Mouse (Mus musculus) midbrain, postnatal 0 days (tissue): ENCODE measurements around the gene Map4k4. TPM values are rescaled to one million over a fixed set of nuclear protein-coding genes. Genes with fewer than 3 reads are reported as not detected.

Source experiments
- ATAC-seq: fragments of 200-750 bp; cut with Nextera tagmentation; 2 replicates; pipeline ENCODE4 v1.8.0; 2017; ENCODE audit warnings: moderate number of reproducible peaks, mild to moderate bottlenecking, moderate TSS enrichment, moderate library complexity; ENCODE audit not compliant: low FRiP score
- DNase-seq: peaks from one replicate; pipeline ENCODE4 v3.0.0-alpha.2; 2015; ENCODE audit warnings: low spot score
- H3K27ac ChIP-seq: fragments of 300-500 bp; sonication (generic); 2 replicates; pipeline ENCODE4 v1.5.1; 2014; ENCODE audit warnings: low read depth, mild to moderate bottlenecking, low read length, mixed read lengths
- H3K27me3 ChIP-seq: fragments of 300-500 bp; sonication (generic); 2 replicates; pipeline ENCODE4 v1.6.1; 2014; ENCODE audit warnings: low read length, control low read depth, mixed read lengths; ENCODE audit not compliant: insufficient read depth
- H3K36me3 ChIP-seq: fragments of 300-500 bp; sonication (generic); 2 replicates; pipeline ENCODE4 v1.6.1; 2014; ENCODE audit warnings: low read length, control low read depth, mixed read lengths; ENCODE audit not compliant: insufficient read depth
- H3K4me1 ChIP-seq: fragments of 300-500 bp; sonication (generic); 2 replicates; pipeline ENCODE4 v1.6.1; 2014; ENCODE audit warnings: mild to moderate bottlenecking, control low read depth, antibody characterized with exemption, low read length, mixed read lengths; ENCODE audit not compliant: insufficient read depth
- H3K4me2 ChIP-seq: fragments of 300-500 bp; sonication (generic); 2 replicates; pipeline ENCODE4 v1.6.1; 2014; ENCODE audit warnings: low read depth, mild to moderate bottlenecking, low read length, mixed read lengths; ENCODE audit not compliant: poor library complexity, severe bottlenecking
- H3K4me3 ChIP-seq: fragments of 300-500 bp; sonication (generic); 2 replicates; pipeline ENCODE4 v1.5.1; 2014; ENCODE audit warnings: low read depth, mild to moderate bottlenecking, low read length, moderate library complexity
- H3K9ac ChIP-seq: fragments of 300-500 bp; sonication (generic); replicated peaks from 2 replicates; pipeline ENCODE4 v1.6.1; 2014; ENCODE audit warnings: mild to moderate bottlenecking, low read length, moderate library complexity, mixed read lengths; ENCODE audit not compliant: poor library complexity, severe bottlenecking
- H3K9me3 ChIP-seq: fragments of 300-500 bp; sonication (generic); 2 replicates; pipeline ENCODE4 v1.6.1; 2016; ENCODE audit warnings: low read length, control low read depth
- CTCF ChIP-seq: IDR thresholded peaks from 2 replicates; pipeline ENCODE4 v1.5.1; 2016; ENCODE audit warnings: antibody characterized with exemption, mild to moderate bottlenecking
- WGBS: fragments of 180-500 bp; shearing (Covaris S2); extraction: QIAGEN DNeasy Blood & Tissue Kit; methylation state at CpG from one replicate; pipeline ENCODE4 v1.1.7; 2014; 5-methylcytosine and 5-hydroxymethylcytosine counted together
- polyA plus RNA-seq: library from polyadenylated mRNA; unstranded; fragments of >200 nt; fragmentation: Nextera tagmentation; extraction: Ambion mirVana; gene quantifications from 2 replicates; pipeline ENCODE4 v1.2.1, GENCODE M21; 2015
- total RNA-seq: library from RNA; depleted of rRNA; stranded (reverse); fragments of >200 nt; gene quantifications from 2 replicates; pipeline ENCODE4 v1.2.3, GENCODE M21; 2014

The Map4k4 gene
- total and polyA plus RNA-seq, 2 experiments from 2014 or later, result 30.6 to 185 TPM

GRCm38 (mm10) chr1:39882505-39882904, 18.2 kb upstream of the Map4k4 start:
- no peaks in the 10 kb centered on the region for H3K9me3 ChIP-seq
- H3K4me3 ChIP-seq, result no peak overlapping the region
- no peak overlapping the region for H3K4me2 ChIP-seq
- DNase-seq (no peak), ATAC-seq (no peak)
- H3K27ac ChIP-seq, result no peak overlapping the region
- 94% methylated on average over 4 of the region's 4 CpGs for WGBS
- H3K27me3 ChIP-seq, result no peaks in the 10 kb centered on the region
- no peak overlapping the region for H3K9ac ChIP-seq
- no peak for TF ChIP-seq CTCF
- H3K36me3 ChIP-seq, result no peaks in the 10 kb centered on the region
- H3K4me1 ChIP-seq, result no peaks in the 10 kb centered on the region

- Histone ChIP-seq H3K27ac (no peak overlapping the region), H3K27me3 (no peaks in the 10 kb centered on the region), H3K4me2 (no peak overlapping the region), H3K4me3 (no peak overlapping the region), H3K9me3 (no peaks in the 10 kb centered on the region), H3K4me1 (no peaks in the 10 kb centered on the region), H3K36me3 (no peaks in the 10 kb centered on the region), H3K9ac (no peak overlapping the region)
- DNase-seq (no peak), ATAC-seq (no peak)
- no peak for TF ChIP-seq CTCF
- 37% methylated on average over 16 of the region's 16 CpGs for WGBS
These were observed 15.8 kb upstream of the Map4k4 start for GRCm38 (mm10) chr1:39884803-39885515.

GRCm38 (mm10) chr1:39887997-39888396, 12.7 kb upstream of the Map4k4 start:
- TF ChIP-seq CTCF, result no peak
- Histone ChIP-seq H3K36me3 (no peaks in the 10 kb centered on the region), H3K4me1 (no peaks in the 10 kb centered on the region), H3K27ac (no peak overlapping the region), H3K4me3 (no peak overlapping the region), H3K27me3 (no peaks in the 10 kb centered on the region), H3K9ac (no peak overlapping the region), H3K4me2 (no peak overlapping the region), H3K9me3 (no peaks in the 10 kb centered on the region)
- DNase-seq (no peak), ATAC-seq (no peak)
- 82% methylated on average over 1 of the region's 1 CpGs for WGBS

- Histone ChIP-seq H3K27me3 (no peaks in the 10 kb centered on the region), H3K4me2 (no peak overlapping the region), H3K9me3 (no peaks in the 10 kb centered on the region), H3K4me3 (no peak overlapping the region), H3K4me1 (no peaks in the 10 kb centered on the region), H3K9ac (no peak overlapping the region), H3K36me3 (no peaks in the 10 kb centered on the region), H3K27ac (no peak overlapping the region)
- ATAC-seq, result no peak
- 92% methylated on average over 8 of the region's 8 CpGs for WGBS
- no peak for TF ChIP-seq CTCF
- DNase-seq, result no peak
These were observed 11.3 kb upstream of the Map4k4 start for GRCm38 (mm10) chr1:39889429-39889828.

- no peak for ATAC-seq
These were observed 10.7 kb upstream of the Map4k4 start for GRCm38 (mm10) chr1:39889973-39890372.

GRCm38 (mm10) chr1:39893153-39893880, 7.4 kb upstream of the Map4k4 start:
- no peaks in the 10 kb centered on the region for H3K27me3 ChIP-seq
- no peak overlapping the region for H3K27ac ChIP-seq
- WGBS, result 94% methylated on average over 11 of the region's 11 CpGs
- no peak overlapping the region for H3K4me2 ChIP-seq
- H3K4me1 ChIP-seq, result no peaks in the 10 kb centered on the region
- DNase-seq, result no peak
- TF ChIP-seq CTCF, result no peak
- H3K36me3 ChIP-seq, result no peaks in the 10 kb centered on the region
- H3K9ac ChIP-seq, result no peak overlapping the region
- ATAC-seq, result no peak
- no peaks in the 10 kb centered on the region for H3K9me3 ChIP-seq
- H3K4me3 ChIP-seq, result no peak overlapping the region

More at GRCm38 (mm10) chr1:39889973-39890372, 10.7 kb upstream of the Map4k4 start:
- Histone ChIP-seq H3K9ac (no peak overlapping the region), H3K4me2 (no peak overlapping the region), H3K4me3 (no peak overlapping the region), H3K27ac (no peak overlapping the region), H3K36me3 (no peaks in the 10 kb centered on the region), H3K9me3 (no peaks in the 10 kb centered on the region), H3K27me3 (no peaks in the 10 kb centered on the region), H3K4me1 (no peaks in the 10 kb centered on the region)
- no peak for DNase-seq
- 83% methylated on average over 6 of the region's 6 CpGs for WGBS
- TF ChIP-seq CTCF, result no peak
